Mouse (Mus musculus): ENCODE results near the gene Ggnbp2. TPM values are rescaled to one million over a fixed set of nuclear protein-coding genes. Genes with fewer than 3 reads are reported as not detected.

Gene Ggnbp2
- total RNA-seq, 2 experiments from 2014 or later, result 93.8 to 97.1 TPM

DNA sequence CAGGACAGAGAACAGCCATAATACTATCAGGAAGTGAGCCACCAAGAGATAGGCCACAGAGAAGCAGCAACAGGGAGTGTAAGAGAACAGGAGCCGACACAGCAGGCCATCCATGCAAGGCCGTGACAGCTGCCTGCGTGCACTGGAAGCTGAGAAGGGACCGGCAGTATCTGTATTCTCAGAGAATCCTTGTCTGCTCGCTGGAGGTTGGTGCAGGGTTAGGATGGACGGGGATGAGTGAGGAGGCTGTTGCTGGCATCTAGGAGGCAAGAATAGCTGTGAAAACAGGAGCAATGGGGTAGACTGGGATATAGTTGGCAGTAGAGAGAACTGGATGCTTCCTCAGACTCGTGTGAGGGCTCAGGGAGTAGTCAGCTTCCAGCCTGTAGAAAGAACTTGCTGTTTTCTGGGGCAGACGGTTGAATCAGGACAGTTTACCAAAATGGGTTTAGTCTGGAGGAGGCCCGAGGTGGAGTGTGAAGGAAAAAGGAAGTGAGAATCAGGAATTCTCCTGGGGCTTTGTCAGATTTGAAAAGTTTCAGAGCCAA, 34.1 kb upstream of the Ggnbp2 start:
- intact Hi-C loops (cut with DNase I), result loop anchor here (2.0 kb wide), 1 partner anchor 34 kb away; the partner anchor contains the start of gene Ggnbp2
- no peak for TF ChIP-seq CTCF (IDR thresholded peaks at IDR 0.05)
- peak in 1 of 2 experiments; percentile 41 for DNase-seq (ENCODE audit: extremely low spot score in 1 of 2, low spot score in 2 of 2)

DNA sequence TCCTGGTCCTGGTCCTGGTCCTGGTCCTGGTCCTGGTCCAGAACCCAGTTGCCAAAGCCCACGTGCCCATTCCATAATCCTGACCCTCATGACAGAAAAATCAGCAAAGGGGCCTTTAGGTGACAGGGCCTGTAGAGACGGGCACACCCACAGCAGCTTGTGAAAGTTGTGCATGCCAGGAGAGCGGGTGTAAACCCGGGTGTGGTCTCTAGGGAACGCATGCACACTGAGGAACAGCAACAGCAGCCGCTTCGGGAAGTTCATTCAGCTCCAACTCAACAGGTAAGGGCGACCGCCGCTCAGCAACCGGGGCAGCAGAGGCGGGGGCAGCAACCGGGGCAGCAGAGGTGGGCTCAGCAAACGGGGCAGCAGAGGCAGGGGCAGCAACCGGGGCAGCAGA, 22.5 kb upstream of the Ggnbp2 start:
- Histone ChIP-seq H3K4me3 (no peak overlapping the region), H3K27ac (no peak overlapping the region)
- no peak for DNase-seq (ENCODE audit: extremely low spot score in 1 of 2, low spot score in 2 of 2)
- intact Hi-C loops (cut with DNase I), result no loop called here
- TF ChIP-seq CTCF (IDR thresholded peaks at IDR 0.05), result no peak

More for the DNA sequence above, 34.1 kb upstream of the Ggnbp2 start:
- Histone ChIP-seq H3K4me3 (no peak overlapping the region), H3K27ac (peak overlapping the region; percentile 72; the same call in 1 of the 2 replicates)

DNA sequence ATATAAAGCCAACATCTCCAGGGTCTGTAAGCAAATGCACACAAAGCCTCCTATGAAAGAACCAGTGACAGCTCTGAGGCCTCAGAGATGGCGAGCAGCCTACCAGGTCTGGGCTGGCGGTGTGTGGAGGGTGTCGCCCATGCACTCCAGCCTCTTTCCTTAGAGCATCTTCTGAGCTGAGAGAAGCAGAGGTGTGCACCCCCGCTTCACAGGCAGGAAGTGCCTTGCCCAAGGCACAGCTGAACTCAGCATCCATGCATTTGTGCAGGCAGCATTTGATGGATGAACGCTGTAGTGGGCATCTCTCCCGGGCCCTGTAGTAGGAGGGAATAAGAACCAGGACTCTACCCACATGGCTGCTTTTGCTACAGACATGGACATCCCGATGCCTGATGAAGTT, 21.1 kb upstream of the Ggnbp2 start:
- no peak overlapping the region for H3K4me3 ChIP-seq
- TF ChIP-seq CTCF (IDR thresholded peaks at IDR 0.05), result no peak
- DNase-seq (ENCODE audit: extremely low spot score in 1 of 2, low spot score in 2 of 2), result no peak
- no peak overlapping the region for H3K27ac ChIP-seq
- intact Hi-C loops (cut with DNase I), result no loop called here

DNA sequence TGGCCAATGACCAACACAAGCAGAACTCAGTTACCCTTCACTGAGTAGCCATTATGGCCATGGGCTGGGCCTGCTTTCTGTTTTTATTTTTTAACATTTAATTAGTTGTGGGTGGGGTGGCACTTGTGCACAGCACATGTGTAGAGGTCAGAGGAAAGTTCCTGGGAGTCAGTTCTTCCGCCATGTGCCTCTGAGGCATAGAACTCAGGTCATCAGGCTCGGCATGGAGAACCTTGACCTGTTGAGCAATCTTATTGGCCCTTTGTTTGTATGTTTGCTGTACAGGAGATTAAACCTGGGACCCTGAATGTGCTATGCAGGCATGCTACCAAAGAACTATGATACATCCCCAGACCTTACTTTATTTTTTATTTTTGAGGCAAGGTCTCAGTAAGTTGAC, 18.9 kb upstream of the Ggnbp2 start:
- intact Hi-C loops (cut with DNase I), result no loop called here
- H3K27ac ChIP-seq, result no peak overlapping the region
- H3K4me3 ChIP-seq, result no peak overlapping the region
- TF ChIP-seq CTCF (IDR thresholded peaks at IDR 0.05), result no peak
- no peak for DNase-seq (ENCODE audit: extremely low spot score in 1 of 2, low spot score in 2 of 2)

DNA sequence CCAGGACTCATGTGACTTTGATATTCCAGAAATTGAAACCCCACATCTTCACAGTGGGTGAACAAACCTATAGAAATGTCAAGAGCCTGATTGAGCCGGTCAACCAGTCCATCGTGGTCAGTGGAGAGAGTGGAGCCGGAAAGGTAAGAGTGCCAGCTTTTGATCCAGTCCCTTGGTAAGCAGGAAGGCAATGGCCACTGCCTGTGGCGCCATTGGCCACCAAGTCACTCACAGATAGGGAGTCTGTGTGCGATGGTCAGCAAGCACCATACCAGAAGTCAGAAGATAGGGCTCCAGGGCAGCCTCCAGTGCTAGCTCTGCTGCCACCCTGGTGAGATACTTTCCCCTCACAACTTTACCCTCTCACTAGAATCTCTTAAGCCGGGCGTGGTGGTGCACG, 17.4 kb upstream of the Ggnbp2 start:
- Histone ChIP-seq H3K4me3 (no peak overlapping the region), H3K27ac (no peak overlapping the region)
- no peak for DNase-seq (ENCODE audit: extremely low spot score in 1 of 2, low spot score in 2 of 2)
- no peak for TF ChIP-seq CTCF (IDR thresholded peaks at IDR 0.05)
- intact Hi-C loops (cut with DNase I), result no loop called here

DNA sequence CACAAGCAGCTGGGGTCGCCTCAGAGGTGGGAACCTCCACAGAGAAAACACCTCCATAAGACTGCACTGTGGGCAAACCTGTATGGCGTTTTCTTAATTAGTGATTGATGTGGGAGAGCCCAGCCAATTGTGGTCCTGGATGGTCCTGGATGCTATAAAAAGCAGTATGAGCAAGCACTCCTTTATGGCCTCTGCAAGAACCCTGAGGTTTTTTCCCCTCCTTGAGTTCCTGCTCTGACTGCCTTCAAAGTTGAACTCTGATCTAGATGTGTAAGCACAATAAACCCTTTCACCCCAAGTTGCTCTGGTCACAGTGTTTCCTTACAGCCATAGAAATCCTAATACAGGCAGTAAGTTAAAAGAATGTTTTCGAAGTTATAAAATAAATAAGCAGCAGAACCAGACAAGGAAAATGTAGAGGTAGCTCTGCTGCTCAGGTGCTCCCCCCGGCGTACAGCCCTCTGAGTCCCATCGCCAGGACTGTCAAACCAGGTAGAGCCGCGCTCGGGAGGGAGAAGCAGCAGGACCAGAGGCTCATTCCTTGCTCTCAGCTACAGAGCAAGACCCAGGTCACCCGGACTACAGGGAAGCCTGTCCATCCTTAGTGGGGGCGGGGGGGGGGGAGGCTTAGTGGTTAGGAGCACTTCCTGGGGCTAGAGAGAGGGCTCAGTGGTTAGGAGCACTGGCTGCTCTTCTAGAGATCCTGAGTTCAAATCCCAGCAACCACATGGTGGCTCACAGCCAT, 16.3 kb upstream of the Ggnbp2 start:
- intact Hi-C loops (cut with DNase I), result no loop called here
- no peak for DNase-seq (ENCODE audit: extremely low spot score in 1 of 2, low spot score in 2 of 2)
- Histone ChIP-seq H3K27ac (no peak overlapping the region), H3K4me3 (no peak overlapping the region)
- no peak for TF ChIP-seq CTCF (IDR thresholded peaks at IDR 0.05)

DNA sequence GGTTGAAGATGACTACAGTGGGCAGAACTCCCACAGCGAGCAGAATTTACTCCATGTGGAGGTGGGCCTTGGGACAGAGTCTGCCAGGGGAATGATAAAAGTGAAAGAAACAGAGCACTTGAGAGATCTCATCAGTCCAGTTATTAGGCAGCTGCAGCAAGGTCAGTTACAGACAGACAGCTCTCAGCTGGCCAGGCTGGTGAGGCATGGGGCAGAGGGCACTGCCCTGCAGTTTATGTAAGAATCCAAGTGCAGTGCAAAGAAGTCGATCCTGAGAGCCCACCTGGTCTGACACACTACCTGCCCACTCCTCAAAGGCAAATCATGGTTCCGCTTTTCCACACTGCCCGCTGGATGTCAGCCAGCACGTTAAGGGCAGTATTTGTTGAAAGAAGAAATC, 15.6 kb upstream of the Ggnbp2 start:
- intact Hi-C loops (cut with DNase I), result no loop called here

DNA sequence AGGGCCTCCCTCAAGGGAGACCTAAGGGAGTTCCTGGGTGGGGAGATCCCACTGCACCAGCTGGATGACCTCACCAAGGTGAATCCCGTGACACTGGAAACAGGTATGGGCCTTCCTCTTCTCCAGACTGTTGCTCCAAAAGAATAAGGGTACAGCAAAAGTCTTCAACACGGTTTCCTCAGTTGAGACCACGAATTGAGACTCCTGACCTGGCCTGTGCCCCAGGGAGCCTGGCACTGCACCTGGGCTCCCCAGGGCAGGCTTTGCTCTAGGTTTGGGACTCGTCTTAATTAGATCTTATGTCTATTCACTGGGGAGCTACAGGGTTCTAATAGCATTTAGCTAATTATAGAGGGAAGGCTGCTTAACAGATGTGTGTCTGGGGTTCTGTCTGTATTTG, 14.6 kb upstream of the Ggnbp2 start:
- intact Hi-C loops (cut with DNase I), result no loop called here
- no peak for DNase-seq (ENCODE audit: extremely low spot score in 1 of 2, low spot score in 2 of 2)
- Histone ChIP-seq H3K4me3 (no peak overlapping the region), H3K27ac (no peak overlapping the region)
- TF ChIP-seq CTCF (IDR thresholded peaks at IDR 0.05), result no peak

More for the DNA sequence above, 15.6 kb upstream of the Ggnbp2 start:
- no peak overlapping the region for H3K4me3 ChIP-seq
- H3K27ac ChIP-seq, result no peak overlapping the region
- no peak for DNase-seq (ENCODE audit: extremely low spot score in 1 of 2, low spot score in 2 of 2)
- no peak for TF ChIP-seq CTCF (IDR thresholded peaks at IDR 0.05)

DNA sequence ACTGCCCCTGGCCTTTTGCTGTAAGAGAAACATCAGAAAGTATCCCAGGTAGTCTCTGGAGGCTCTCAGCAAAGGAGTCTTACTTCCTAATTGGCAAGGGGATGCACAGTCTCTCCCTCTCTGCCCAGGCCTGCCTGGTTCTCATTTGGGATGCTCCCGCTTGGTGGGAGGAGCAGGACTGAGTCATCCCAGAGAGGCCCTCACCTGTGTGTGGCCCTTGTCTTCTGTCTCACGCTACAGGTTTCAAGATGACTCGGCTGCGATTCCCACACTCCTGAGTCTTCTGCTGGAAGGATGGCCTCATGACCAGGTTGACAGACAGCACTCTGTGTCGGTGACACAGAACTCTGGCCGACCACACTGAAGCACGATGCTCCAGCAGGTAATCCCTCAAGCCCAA, 11.7 kb upstream of the Ggnbp2 start:
- no peak overlapping the region for H3K4me3 ChIP-seq
- no peak overlapping the region for H3K27ac ChIP-seq
- no peak for DNase-seq (ENCODE audit: extremely low spot score in 1 of 2, low spot score in 2 of 2)
- no peak for TF ChIP-seq CTCF (IDR thresholded peaks at IDR 0.05)
- intact Hi-C loops (cut with DNase I), result no loop called here

DNA sequence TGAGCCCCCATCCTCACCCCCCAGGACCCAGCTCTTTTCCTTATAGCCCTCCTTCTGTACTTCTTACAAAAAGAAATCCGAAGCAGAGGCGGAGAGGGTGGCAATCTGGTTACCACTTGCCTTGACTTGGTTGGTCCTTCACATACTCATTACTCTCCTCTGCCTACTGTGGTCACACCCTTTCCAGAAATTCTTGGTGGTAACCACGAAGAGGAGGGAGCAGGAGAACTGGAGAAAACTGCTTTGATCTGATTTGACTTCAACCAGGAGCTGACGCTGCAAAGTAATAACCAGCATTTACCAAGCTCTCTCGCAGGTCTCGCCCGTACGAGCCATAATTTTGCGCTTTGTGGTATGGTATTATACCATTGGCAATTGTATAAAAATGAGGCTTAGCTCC, 10.4 kb upstream of the Ggnbp2 start:
- intact Hi-C loops (cut with DNase I), result loop anchor here (1.0 kb wide), 1 partner anchor 11 kb away; the partner anchor contains the start of gene Ggnbp2
- peak overlapping the region; percentile 91 for H3K27ac ChIP-seq
- TF ChIP-seq CTCF (IDR thresholded peaks at IDR 0.05), result no peak

DNA sequence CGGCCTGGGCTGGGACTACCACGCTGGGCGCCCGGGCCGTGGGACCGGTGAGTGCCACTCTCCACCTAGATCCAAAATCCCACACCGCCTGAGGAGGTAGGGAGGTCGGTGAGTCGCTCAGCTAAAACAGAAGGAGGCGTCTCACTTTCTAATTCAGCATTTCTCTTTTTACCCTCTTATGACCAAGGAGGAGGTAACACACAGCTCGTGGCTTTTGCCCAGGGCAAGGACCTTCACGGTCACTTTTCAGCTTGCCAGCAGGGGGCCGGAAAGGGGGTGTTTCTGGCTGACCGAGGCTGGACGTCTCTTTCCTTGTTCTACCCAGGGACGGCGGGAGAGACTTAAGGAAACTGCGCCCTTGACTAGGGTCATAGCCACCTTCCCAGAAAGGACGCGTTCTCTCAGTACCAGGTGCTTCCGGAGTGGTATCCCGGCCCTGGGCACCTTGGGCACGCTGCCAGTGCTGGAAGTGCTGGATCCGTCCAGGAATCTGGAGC, 9.9 kb upstream of the Ggnbp2 start:
- Histone ChIP-seq H3K27ac (peak overlapping the region; percentile 91), H3K4me3 (peak overlapping the region; percentile 96)
- peak in 1 of 2 experiments; percentile 31 for DNase-seq (ENCODE audit: extremely low spot score in 1 of 2, low spot score in 2 of 2)
- peak; percentile 12 for TF ChIP-seq CTCF (IDR thresholded peaks at IDR 0.05)
- intact Hi-C loops (cut with DNase I), result loop anchor here (1.0 kb wide), 1 partner anchor 10 kb away; the partner anchor contains the start of gene Ggnbp2

More for the DNA sequence above, 10.4 kb upstream of the Ggnbp2 start:
- H3K4me3 ChIP-seq, result peak overlapping the region; percentile 96
- no peak for DNase-seq (ENCODE audit: extremely low spot score in 1 of 2, low spot score in 2 of 2)

DNA sequence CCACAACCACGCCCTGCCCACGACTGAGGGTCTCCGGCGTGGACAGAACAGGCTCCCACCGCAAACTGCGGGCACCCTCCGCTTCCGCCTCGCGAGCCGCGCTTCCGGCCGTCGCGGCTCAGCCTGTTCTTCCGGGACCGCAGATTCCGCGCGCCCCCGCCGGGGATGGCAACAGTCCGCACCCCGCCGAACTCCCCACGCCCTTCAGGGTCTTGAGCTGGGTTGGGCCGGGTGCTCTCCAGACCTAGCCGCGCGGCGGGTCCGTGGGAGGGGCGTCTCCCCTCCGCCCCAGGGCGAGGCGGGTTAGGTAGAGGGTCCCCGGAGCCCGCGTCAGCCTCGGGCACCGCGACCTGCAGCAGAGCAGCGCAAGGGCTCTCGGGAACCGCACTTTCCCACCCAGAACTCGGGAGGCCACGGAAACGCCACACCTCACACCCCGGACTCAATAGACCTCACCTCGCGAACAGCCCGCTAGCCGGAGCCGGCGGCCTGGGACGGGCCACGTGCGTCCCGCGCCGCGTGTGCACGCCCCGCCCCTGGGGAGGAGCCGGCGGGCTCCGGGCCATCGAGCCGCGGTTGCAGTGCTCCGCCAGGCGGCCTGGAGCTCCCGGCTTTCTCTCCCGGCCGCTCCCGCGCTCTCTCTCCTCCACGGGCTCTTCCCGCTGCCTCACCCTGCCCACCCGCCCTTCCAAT, 9.3 kb upstream of the Ggnbp2 start, which contains the start of the genes Myo19 and Pigw:
Myo19 (plus strand) TSS at position 377 of the 693 bp plus-strand sequence.
Pigw (minus strand) TSS at position 514 of the 693 bp plus-strand sequence.
- Histone ChIP-seq H3K27ac (peak within 1 kb of the TSS; percentile 91), H3K4me3 (peak within 1 kb of the TSS; percentile 96)
- TF ChIP-seq CTCF (IDR thresholded peaks at IDR 0.05), result peak; percentile 36
- peak; percentile 80 to 82 for DNase-seq (ENCODE audit: extremely low spot score in 1 of 2, low spot score in 2 of 2)
- intact Hi-C loops (cut with DNase I), result loop anchor here (1.0 kb wide), 1 partner anchor 10 kb away; the partner anchor contains the start of gene Ggnbp2

All from left cerebral cortex, adult 2 months (tissue).